Mouse (Mus musculus): Measurements from ENCODE around the gene Lrp5.

GRCm38 (mm10) chr19:3625111-3625510 lies 61.3 kb downstream of the Lrp5 start:
- TF ChIP-seq CTCF (IDR thresholded peaks at IDR 0.05; ENCODE audit: extremely low read depth, insufficient read depth, low read length) (no peak), POLR2A (IDR thresholded peaks at IDR 0.05; ENCODE audit: extremely low read depth, insufficient read depth, low read length) (no peak)
